Mouse (Mus musculus) adrenal gland, postnatal 0 days (tissue): ENCODE results near the gene Zfp94. TPM values are rescaled to one million over a fixed set of nuclear protein-coding genes. Genes with fewer than 3 reads are reported as not detected.

Experiments used
- microRNA-seq: library from miRNA; unstranded; fragments of <30 nt; microRNA quantifications from one replicate; pipeline ENCODE4, GENCODE M21; 2016; ENCODE audit warnings: borderline replicate concordance; ENCODE audit not compliant: insufficient number of aligned reads
- polyA plus RNA-seq: library from polyadenylated mRNA; unstranded; fragments of >200 nt; fragmentation: Nextera tagmentation; extraction: Ambion mirVana; gene quantifications from 2 replicates; pipeline ENCODE4 v1.2.1, GENCODE M21; 2015

The Zfp94 gene
- polyA plus RNA-seq: 6.7 and 7.9 TPM in 2 replicates

DNA sequence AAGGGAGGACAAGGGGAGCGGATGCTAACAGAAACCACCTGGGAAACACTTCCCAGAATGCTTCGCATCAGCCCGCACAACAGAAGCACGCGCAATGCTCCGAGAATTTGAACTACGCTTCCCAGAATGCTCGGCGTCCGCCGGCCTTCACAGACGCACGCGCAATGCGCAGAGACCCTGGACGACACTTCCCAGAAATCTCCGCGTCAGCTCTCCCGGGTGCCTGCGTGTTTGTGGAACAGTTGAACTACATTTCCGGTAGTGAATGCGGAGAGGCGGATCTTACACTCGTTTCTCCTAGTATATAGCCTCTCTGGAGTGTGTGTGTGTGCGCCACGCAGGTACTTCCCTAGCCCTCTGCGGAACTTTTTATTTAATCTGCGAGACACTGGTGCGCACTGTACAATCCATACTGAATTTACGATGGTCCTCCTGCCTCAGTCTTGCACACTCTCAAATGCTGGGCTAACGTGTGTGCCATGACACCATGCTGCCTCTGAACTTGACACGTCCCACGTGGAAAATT lies at the start of gene Zfp94:
Gene Zfp94, minus strand, starts transcription at position 100 of the 526 bp plus-strand sequence.

DNA sequence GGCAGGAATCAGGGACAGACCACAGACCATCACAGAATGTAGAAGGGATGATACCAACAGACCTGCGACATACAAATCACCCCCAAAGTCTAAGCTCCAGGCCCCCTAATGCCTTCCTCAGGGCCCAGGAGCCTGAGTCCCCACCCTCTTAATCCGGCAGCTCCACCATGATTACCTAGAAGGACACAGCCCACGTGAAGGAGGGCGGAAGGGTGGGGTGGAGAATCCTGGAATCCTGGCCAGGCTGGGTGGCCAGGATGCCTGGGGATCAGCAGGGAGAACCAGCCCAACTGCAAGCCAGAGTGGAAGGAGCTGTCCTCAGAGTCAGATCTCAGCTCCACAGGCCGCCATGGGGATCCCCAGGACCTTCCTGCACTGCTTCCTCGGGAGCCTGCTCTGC lies 32.4 kb upstream of the Zfp94 start, which contains the start of gene Lypd5:
Gene Lypd5, plus strand, starts transcription at position 301 of the 400 bp plus-strand sequence.

DNA sequence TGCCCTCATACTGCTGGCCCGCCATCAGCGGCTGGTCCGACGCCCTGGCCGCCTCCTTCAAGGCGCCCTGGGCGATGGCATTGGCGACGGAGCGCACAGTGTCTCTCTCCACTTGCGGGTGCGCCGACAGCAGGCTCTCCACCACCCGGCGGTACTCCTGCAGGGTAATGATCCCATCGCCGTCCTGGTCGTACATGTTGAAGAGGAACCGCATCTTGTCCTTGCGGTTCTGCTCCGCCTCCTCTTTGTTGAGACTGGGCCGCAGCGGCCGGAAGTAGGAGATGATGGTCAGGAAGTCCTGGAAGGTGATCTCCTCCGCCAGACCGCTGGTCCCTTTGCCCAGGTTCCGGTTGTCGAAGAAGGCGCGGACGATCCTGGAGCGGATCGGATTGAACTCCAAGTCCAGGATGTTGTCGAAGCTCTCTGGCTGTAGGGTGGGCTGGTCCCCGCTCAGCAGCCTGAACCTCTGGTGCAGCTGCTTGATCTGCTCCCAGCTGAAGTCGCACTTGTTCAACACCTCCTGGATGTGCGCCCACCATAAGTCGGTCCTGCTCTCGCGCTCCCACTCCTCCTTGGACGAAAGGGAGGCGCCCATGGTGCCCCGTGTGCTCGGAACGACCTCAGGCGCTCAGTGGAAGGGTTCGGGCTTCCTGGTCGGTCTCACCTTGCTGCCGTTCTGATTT lies 17.0 kb upstream of the Zfp94 start, which contains the start of gene Tescl:
Gene Tescl, minus strand, starts transcription at position 633 of the 683 bp plus-strand sequence.

DNA sequence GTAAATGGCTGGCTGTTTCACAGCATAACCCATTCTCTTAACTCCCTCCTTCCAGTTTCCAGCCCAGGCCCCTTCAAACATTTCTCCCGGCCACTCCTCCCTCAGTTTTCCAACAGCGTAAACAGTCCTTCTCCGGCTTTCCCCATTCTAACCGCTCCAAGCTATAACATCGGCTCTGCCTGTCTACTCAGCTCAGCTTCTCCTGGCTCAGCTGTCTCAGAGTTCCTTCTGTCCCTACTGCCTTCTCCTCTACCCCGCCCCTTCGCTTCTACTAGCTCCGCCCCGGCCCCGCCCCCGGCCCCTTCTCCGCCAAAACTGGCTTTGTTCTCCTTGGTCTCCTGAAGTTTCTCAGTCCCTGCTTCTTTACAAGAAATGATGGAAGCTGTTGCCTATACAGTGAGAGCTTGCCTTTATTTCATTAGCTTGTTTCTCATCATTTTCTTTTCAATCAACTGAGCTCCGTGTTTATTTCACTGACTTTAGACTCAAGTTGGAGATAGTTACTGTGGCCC lies 15.6 kb downstream of the Zfp94 start, which contains the start of gene Zfp61:
Gene Zfp61, minus strand, starts transcription at position 462 of the 512 bp plus-strand sequence.

DNA sequence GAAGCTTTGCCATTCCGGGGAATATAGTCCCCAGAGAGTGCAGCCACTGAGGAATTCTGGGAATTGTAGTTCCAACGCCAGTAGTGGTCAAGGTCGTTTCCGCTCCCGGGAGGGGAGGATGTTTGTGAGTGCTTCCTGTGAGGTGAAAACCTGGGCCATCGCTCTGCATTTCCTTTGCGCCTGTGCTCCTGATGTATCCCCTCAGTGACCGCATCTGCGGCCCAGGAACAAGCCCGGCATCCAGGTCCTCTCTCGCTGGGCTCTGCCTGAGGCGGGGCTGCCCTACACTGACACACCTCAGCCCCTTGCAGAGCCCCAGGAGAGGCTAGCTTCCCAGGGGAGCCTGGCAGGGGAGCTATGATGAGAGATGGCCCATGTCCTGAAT lies 46.2 kb downstream of the Zfp94 start, which contains the start of gene Zfp93:
Gene Zfp93, plus strand, starts transcription at position 133 of the 385 bp plus-strand sequence.

DNA sequence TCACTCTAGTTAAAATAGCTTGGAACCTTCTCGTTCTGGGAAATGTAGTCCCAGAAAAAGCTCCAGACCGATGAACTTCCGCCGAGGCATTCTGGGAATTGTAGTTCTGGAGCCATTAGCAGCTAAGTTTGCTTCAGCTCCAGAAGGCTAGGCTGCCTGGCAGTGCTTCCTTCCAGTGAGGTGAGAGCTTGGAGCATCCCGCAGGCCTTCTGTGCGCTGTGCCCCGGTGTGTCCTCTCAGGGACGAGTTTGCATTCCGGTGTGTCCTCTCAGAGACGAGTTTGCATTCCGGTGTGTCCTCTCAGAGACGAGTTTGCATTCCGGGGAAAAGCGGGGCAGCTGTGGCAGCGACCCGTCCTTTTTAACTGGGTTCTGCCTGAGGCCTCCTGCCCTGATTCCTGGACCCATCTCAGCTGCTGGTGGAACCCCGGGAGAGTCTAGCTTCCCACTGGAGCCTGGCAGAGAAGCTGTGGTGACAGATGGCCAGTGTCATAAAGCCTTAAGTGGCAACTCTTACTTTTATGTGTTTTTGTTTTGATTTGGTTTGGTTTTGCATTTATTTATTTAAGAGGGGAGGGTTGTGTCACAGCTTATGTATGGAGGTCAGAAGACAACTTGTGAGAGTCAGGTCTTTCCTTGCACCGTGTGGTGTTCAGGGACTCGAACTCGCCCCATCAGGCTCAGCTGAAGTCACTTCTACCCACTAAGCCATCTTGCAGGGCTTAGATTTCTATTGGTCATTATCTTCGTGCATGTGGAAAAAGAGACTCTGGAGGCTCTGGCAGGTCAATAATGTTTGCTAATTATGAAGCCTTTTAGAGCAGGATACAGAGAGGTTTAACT lies 61.6 kb downstream of the Zfp94 start, which contains the start of gene Zfp108:
Gene Zfp108, plus strand, starts transcription at position 162 of the 842 bp plus-strand sequence.

Small RNA genes within 50 kb of the gene (microRNA-seq; reads per million reads assigned to microRNA genes)
- not detected for gene Gm27592

Other genes starting within 250 kb of the Zfp94 start
- 9.4 and 9.9 TPM in 2 replicates for gene Zfp180, start 234.7 kb downstream of the Zfp94 start, polyA plus RNA-seq
- gene Zfp112, start 204.4 kb downstream of the Zfp94 start, polyA plus RNA-seq: 4.4 and 5.7 TPM in 2 replicates
- gene Zfp235, start 182.5 kb downstream of the Zfp94 start, polyA plus RNA-seq: 9.5 and 11.1 TPM in 2 replicates
- gene Zfp114, start 141.6 kb downstream of the Zfp94 start, polyA plus RNA-seq: 1.5 and 1.7 TPM in 2 replicates
- 5.0 and 6.0 TPM in 2 replicates for gene Zfp111, start 105.2 kb downstream of the Zfp94 start, polyA plus RNA-seq
- gene Zfp109, start 79.1 kb downstream of the Zfp94 start, polyA plus RNA-seq: 0.95 and 1.1 TPM in 2 replicates
- gene Zfp108, start 61.9 kb downstream of the Zfp94 start, polyA plus RNA-seq: 2.1 and 2.6 TPM in 2 replicates
- gene Zfp93, start 46.2 kb downstream of the Zfp94 start, polyA plus RNA-seq: 4.0 and 5.2 TPM in 2 replicates
- 12.2 and 18.2 TPM in 2 replicates for gene Zfp61, start 15.4 kb downstream of the Zfp94 start, polyA plus RNA-seq
- gene Tescl, start 17.3 kb upstream of the Zfp94 start, polyA plus RNA-seq: 0.14 TPM in 1 of 2 replicates, not detected in the other
- 0.14 TPM in 1 of 2 replicates, not detected in the other for gene Lypd5, start 32.5 kb upstream of the Zfp94 start, polyA plus RNA-seq
- 3.2 and 7.2 TPM in 2 replicates for gene Kcnn4, start 53.6 kb upstream of the Zfp94 start, polyA plus RNA-seq
- gene Smg9, start 83.0 kb upstream of the Zfp94 start, polyA plus RNA-seq: 11.1 and 18.4 TPM in 2 replicates
- not detected in 2 replicates for gene Irgc1, start 135.6 kb upstream of the Zfp94 start, polyA plus RNA-seq
- gene Plaur, start 145.8 kb upstream of the Zfp94 start, polyA plus RNA-seq: 9.6 and 13.0 TPM in 2 replicates
- gene Cadm4, start 165.4 kb upstream of the Zfp94 start, polyA plus RNA-seq: 5.0 and 8.1 TPM in 2 replicates
- 24.2 and 36.0 TPM in 2 replicates for gene Zfp428, start 190.3 kb upstream of the Zfp94 start, polyA plus RNA-seq
- gene AC161166.1, start 195.8 kb upstream of the Zfp94 start, polyA plus RNA-seq: 0.11 TPM in 1 of 2 replicates, not detected in the other
- 5.6 and 6.5 TPM in 2 replicates for gene Irgq, start 214.0 kb upstream of the Zfp94 start, polyA plus RNA-seq
- 0.28 and 0.41 TPM in 2 replicates for gene Pinlyp, start 229.5 kb upstream of the Zfp94 start, polyA plus RNA-seq
- gene Xrcc1, start 229.6 kb upstream of the Zfp94 start, polyA plus RNA-seq: 35.5 and 44.2 TPM in 2 replicates